32 mouse cellular contexts compared by ENCODE assay signal in genomic region chr17:56890018-56890417, GRCm38 (mm10). TPM values are rescaled to one million over a fixed set of nuclear protein-coding genes. Genes with fewer than 3 reads are reported as not detected.
DNase-seq lines count a peak whose midpoint lies in the region; ATAC-seq and TF ChIP-seq lines count a peak whose summit lies in the region.
"Had no signal": no experiment of that assay in that cellular context is flagged by ENCODE, and none has a peak within 500 bp of the region (broad histone marks: within the 10 kb centered on the region; RNA-seq: fewer than 3 reads in every experiment).

No protein-coding gene starts in this region.

- H3K4me1 ChIP-seq in MEL (ENCODE audit: control insufficient read depth in 1 of 2, insufficient read depth in 2 of 2, low read length in 2 of 2), result peaks cover 6 to 8% of the 10 kb centered on the region in 2 experiments; a peak in 3 of 4 replicates
- H3K4me1 ChIP-seq in liver, embryonic 14.5 days (replicated peaks; ENCODE audit: control insufficient read depth in 2 of 2, insufficient read depth in 2 of 2, low read length in 1 of 2), result peaks cover 0 to 2% of the 10 kb centered on the region in 2 experiments; a peak in 1 of 4 replicates
- H3K4me1 ChIP-seq in forebrain, embryonic 16.5 days (replicated peaks; ENCODE audit: control insufficient read depth, insufficient read depth, low read length), result no peaks in the 10 kb centered on the region
- H3K4me1 ChIP-seq: embryonic facial prominence, embryonic 12.5 days; embryonic facial prominence, embryonic 15.5 days; forebrain, embryonic 12.5 days; forebrain, embryonic 15.5 days; heart, embryonic 10.5 days; heart, embryonic 13.5 days; hindbrain, embryonic 12.5 days; hindbrain, embryonic 15.5 days had no signal

- WGBS in liver, embryonic 14.5 days (ENCODE audit: insufficient replicate concordance), result 25% methylated on average over 2 of the region's 2 CpGs
- WGBS in forebrain, embryonic 16.5 days, result 98% methylated on average over 2 of the region's 2 CpGs

- peak; percentile 40; the same call in 1 of the 2 replicates for ATAC-seq in liver, embryonic 14.5 days (ENCODE audit: insufficient read depth)
- peak; percentile 81 for ATAC-seq in megakaryocyte-erythroid progenitor cell, adult 5-6 weeks (replicated peaks; ENCODE audit: low FRiP score, low TSS enrichment, poor library complexity, severe bottlenecking)
- no peak for ATAC-seq in forebrain, embryonic 16.5 days
- ATAC-seq: CD4-positive, CD25-positive, alpha-beta regulatory T cell, adult 4 months; forebrain, embryonic 15.5 days; Patski had no signal

- H3K9ac ChIP-seq in MEL (ENCODE audit: control insufficient read depth, low read depth, low read length, poor library complexity, severe bottlenecking), result no peak overlapping the region
- H3K9ac ChIP-seq in liver, embryonic 14.5 days (replicated peaks), result no peak overlapping the region
- H3K9ac ChIP-seq in forebrain, embryonic 16.5 days (replicated peaks; ENCODE audit: low read depth, low read length), result no peak overlapping the region
- H3K9ac ChIP-seq: embryonic facial prominence, embryonic 12.5 days; embryonic facial prominence, embryonic 15.5 days; forebrain, embryonic 12.5 days; forebrain, embryonic 15.5 days; heart, embryonic 13.5 days; hindbrain, embryonic 12.5 days; hindbrain, embryonic 15.5 days had no signal

- DNase-seq in MEL (ENCODE audit: low read depth, low spot score) (peak; percentile 74), MEL-GATA-1-ER (ENCODE audit: extremely low read depth, low read depth) (peak; percentile 74)
- DNase-seq in liver, embryonic 14.5 days (ENCODE audit: low read depth in 3 of 3, low spot score in 3 of 3), result peak in 1 of 3 experiments; percentile 19
- DNase-seq in kidney, postnatal 36 days, result no peak
- DNase-seq: adrenal gland, adult 2 months; adrenal gland, postnatal 14 days; cerebellum, adult 11-12 months; cerebellum, adult 9-10 months; cerebellum, postnatal 14 days; gastrocnemius, postnatal 10 days; gastrocnemius, postnatal 36 days; heart, adult 2 months had no signal

- H3K27ac ChIP-seq in MEL (ENCODE audit: control insufficient read depth, low read depth, low read length), result peak overlapping the region; percentile 45; the same call in 1 of the 2 replicates
- no peak overlapping the region for H3K27ac ChIP-seq in liver, embryonic 14.5 days
- H3K27ac ChIP-seq in forebrain, embryonic 16.5 days (ENCODE audit: low read length), result no peak overlapping the region
- H3K27ac ChIP-seq: embryonic facial prominence, embryonic 12.5 days; embryonic facial prominence, embryonic 15.5 days; forebrain, embryonic 12.5 days; forebrain, embryonic 15.5 days; heart, adult 2 months; heart, embryonic 10.5 days; heart, embryonic 13.5 days; hindbrain, embryonic 12.5 days; hindbrain, embryonic 15.5 days had no signal

- no peak overlapping the region for H3K4me3 ChIP-seq in MEL (ENCODE audit: control insufficient read depth in 1 of 2, insufficient read depth in 1 of 2, low read depth in 2 of 2, low read length in 2 of 2)
- no peak overlapping the region for H3K4me3 ChIP-seq in liver, embryonic 14.5 days (ENCODE audit: insufficient read depth in 1 of 2, low read depth in 2 of 2, low read length in 2 of 2)
- H3K4me3 ChIP-seq in forebrain, embryonic 16.5 days (replicated peaks; ENCODE audit: low read length), result no peak overlapping the region
- H3K4me3 ChIP-seq: embryonic facial prominence, embryonic 12.5 days; embryonic facial prominence, embryonic 15.5 days; forebrain, embryonic 12.5 days; forebrain, embryonic 15.5 days; heart, adult 2 months; heart, embryonic 10.5 days; heart, embryonic 13.5 days; hindbrain, embryonic 12.5 days; hindbrain, embryonic 15.5 days had no signal

- H3K79me2 ChIP-seq in MEL (ENCODE audit: control insufficient read depth, insufficient read depth, low read length, poor library complexity), result no peaks in the 10 kb centered on the region

- TF ChIP-seq EP300 in MEL (IDR thresholded peaks at IDR 0.05; ENCODE audit: low read depth in 1 of 2, low read length in 2 of 2), result peak; percentile 76 to 85
- TF ChIP-seq EP300 in liver, embryonic 14.5 days (IDR thresholded peaks at IDR 0.05; ENCODE audit: low read depth), result no peak

- H3K4me2 ChIP-seq in liver, embryonic 14.5 days (ENCODE audit: low read depth), result no peak overlapping the region
- H3K4me2 ChIP-seq in forebrain, embryonic 16.5 days (ENCODE audit: low read length), result no peak overlapping the region
- H3K4me2 ChIP-seq: embryonic facial prominence, embryonic 12.5 days; embryonic facial prominence, embryonic 15.5 days; forebrain, embryonic 12.5 days; forebrain, embryonic 15.5 days; heart, embryonic 13.5 days; hindbrain, embryonic 12.5 days; hindbrain, embryonic 15.5 days had no signal

- no peak for TF ChIP-seq RAD21 in MEL (IDR thresholded peaks at IDR 0.05; ENCODE audit: low read depth, low read length)

- no peaks in the 10 kb centered on the region for H3K27me3 ChIP-seq in MEL (ENCODE audit: control insufficient read depth in 1 of 2, insufficient read depth in 2 of 2, low read length in 2 of 2)
- H3K27me3 ChIP-seq in liver, embryonic 14.5 days (ENCODE audit: control insufficient read depth, insufficient read depth, low read length), result no peaks in the 10 kb centered on the region
- H3K27me3 ChIP-seq in forebrain, embryonic 16.5 days (replicated peaks; ENCODE audit: control insufficient read depth, insufficient read depth, low read length), result no peaks in the 10 kb centered on the region
- H3K27me3 ChIP-seq: embryonic facial prominence, embryonic 12.5 days; embryonic facial prominence, embryonic 15.5 days; forebrain, embryonic 12.5 days; forebrain, embryonic 15.5 days; heart, embryonic 13.5 days; hindbrain, embryonic 12.5 days; hindbrain, embryonic 15.5 days; Patski had no signal

- no peaks in the 10 kb centered on the region for H3K9me3 ChIP-seq in MEL (replicated peaks; ENCODE audit: insufficient read depth, low read length)
- H3K9me3 ChIP-seq in liver, embryonic 14.5 days (ENCODE audit: control insufficient read depth, low read length), result no peaks in the 10 kb centered on the region
- H3K9me3 ChIP-seq in forebrain, embryonic 16.5 days (ENCODE audit: control insufficient read depth, low read length), result 0 out of 2 replicates have a peak, but pooled peaks cover 3% of the 10 kb centered on the region
- H3K9me3 ChIP-seq: embryonic facial prominence, embryonic 15.5 days; forebrain, embryonic 12.5 days; hindbrain, embryonic 15.5 days had no signal

- no peak for TF ChIP-seq CTCF in MEL (IDR thresholded peaks at IDR 0.05 in 2 of 3, conservative IDR thresholded peaks at IDR 0.05 in 1 of 3; ENCODE audit: control insufficient read depth in 1 of 3, insufficient read depth in 1 of 3, low read depth in 2 of 3, low read length in 3 of 3, poor library complexity in 1 of 3, severe bottlenecking in 1 of 3)
- TF ChIP-seq CTCF in liver, embryonic 14.5 days (IDR thresholded peaks at IDR 0.05; ENCODE audit: low read depth), result no peak

- no peaks in the 10 kb centered on the region; a peak in 3 of 4 replicates for H3K36me3 ChIP-seq in MEL (ENCODE audit: control insufficient read depth in 1 of 2, insufficient read depth in 2 of 2, low read length in 2 of 2)
- H3K36me3 ChIP-seq in liver, embryonic 14.5 days (replicated peaks; ENCODE audit: control insufficient read depth, insufficient read depth, low read depth), result peaks cover 6% of the 10 kb centered on the region; the same call in 1 of the 2 replicates
- H3K36me3 ChIP-seq in forebrain, embryonic 16.5 days (ENCODE audit: control insufficient read depth, insufficient read depth), result peaks cover 40% of the 10 kb centered on the region

- TF ChIP-seq POLR2A in MEL (IDR thresholded peaks at IDR 0.05; ENCODE audit: control insufficient read depth in 1 of 2, insufficient read depth in 1 of 2, low read depth in 1 of 2, low read length in 2 of 2, poor library complexity in 1 of 2), result no peak

RNA-seq across cellular contexts. Expression of gene 1700061G19Rik, which starts 14.7 kb away (rescaled TPM):
- total RNA-seq in MEL (2012; rRNA removed), result 0.26 and 0.27 TPM in 2 replicates
- polyA plus RNA-seq in MEL (2012; ENCODE audit: insufficient read depth in 1 of 2, insufficient read length in 2 of 2, low read depth in 1 of 2, low replicate concordance in 2 of 2, missing spikeins in 1 of 2), result under 1 TPM in 1 of 2 experiments, not detected in 1; 0.68 TPM
- 0.02 TPM in 1 of 2 replicates, not detected in the other for polyA plus RNA-seq in liver, embryonic 14.5 days (2012; rRNA removed)
- 0.05 TPM in 1 of 2 replicates, not detected in the other for polyA plus RNA-seq in liver, embryonic 14.5 days (2014; fragmentation: Nextera tagmentation; extraction: Ambion mirVana)
- total RNA-seq in megakaryocyte-erythroid progenitor cell, adult 5-6 weeks (2014; fragmentation: Nextera tagmentation), result not detected in 2 replicates
- total RNA-seq in megakaryocyte-erythroid progenitor cell, adult 5-6 weeks (2017), result not detected in 2 replicates
- 0.50 and 0.65 TPM in 2 replicates for polyA plus RNA-seq in forebrain, embryonic 16.5 days (2015; fragmentation: Nextera tagmentation; extraction: Ambion mirVana)
- total RNA-seq: gastrocnemius, adult 18-20 months; gastrocnemius, postnatal 36 days; heart, adult 2 months; heart, postnatal 25 days; hematopoietic stem cell, adult 5-6 weeks had no signal
- polyA plus RNA-seq: Patski had no signal

RNA-seq across cellular contexts. Expression of gene Acsbg2, which starts 15.8 kb away (rescaled TPM):
- not detected in 2 replicates for total RNA-seq in MEL (2012; rRNA removed)
- polyA plus RNA-seq in MEL (2012; ENCODE audit: insufficient read depth in 1 of 2, insufficient read length in 2 of 2, low read depth in 1 of 2, low replicate concordance in 2 of 2, missing spikeins in 1 of 2), result not detected
- not detected in 2 replicates for polyA plus RNA-seq in liver, embryonic 14.5 days (2012; rRNA removed)
- polyA plus RNA-seq in liver, embryonic 14.5 days (2014; fragmentation: Nextera tagmentation; extraction: Ambion mirVana), result not detected in 2 replicates
- total RNA-seq in megakaryocyte-erythroid progenitor cell, adult 5-6 weeks (2014; fragmentation: Nextera tagmentation), result not detected in 2 replicates
- total RNA-seq in megakaryocyte-erythroid progenitor cell, adult 5-6 weeks (2017), result not detected in 2 replicates
- polyA plus RNA-seq in forebrain, embryonic 16.5 days (2015; fragmentation: Nextera tagmentation; extraction: Ambion mirVana), result not detected in 2 replicates
- total RNA-seq: gastrocnemius, adult 18-20 months; gastrocnemius, postnatal 10 days; gastrocnemius, postnatal 36 days; granulocyte monocyte progenitor cell, adult 5-6 weeks; heart, adult 2 months; heart, postnatal 25 days; hematopoietic stem cell, adult 5-6 weeks had no signal
- polyA plus RNA-seq: brain, embryonic 14.5 days; C2C12; embryonic facial prominence, embryonic 12.5 days; forebrain, embryonic 12.5 days; forebrain, embryonic 15.5 days; heart, embryonic 10.5 days; heart, embryonic 13.5 days; heart, embryonic 16.5 days; hindbrain, embryonic 12.5 days; hindbrain, embryonic 15.5 days; intestine, embryonic 14.5 days; Patski had no signal

RNA-seq across cellular contexts. Expression of gene Mllt1, which starts 45.2 kb away (rescaled TPM):
- total RNA-seq in MEL (2012; rRNA removed), result 21.7 and 25.0 TPM in 2 replicates
- polyA plus RNA-seq in MEL (2012; ENCODE audit: insufficient read depth in 1 of 2, insufficient read length in 2 of 2, low read depth in 1 of 2, low replicate concordance in 2 of 2, missing spikeins in 1 of 2), result 10 to 100 TPM in 1 of 2 experiments, not detected in 1; 63.0 TPM
- polyA plus RNA-seq in liver, embryonic 14.5 days (2012; rRNA removed), result 12.0 and 13.7 TPM in 2 replicates
- polyA plus RNA-seq in liver, embryonic 14.5 days (2014; fragmentation: Nextera tagmentation; extraction: Ambion mirVana), result 3.7 and 4.8 TPM in 2 replicates
- total RNA-seq in megakaryocyte-erythroid progenitor cell, adult 5-6 weeks (2014; fragmentation: Nextera tagmentation), result 24.1 and 33.2 TPM in 2 replicates
- total RNA-seq in megakaryocyte-erythroid progenitor cell, adult 5-6 weeks (2017), result 12.2 and 17.3 TPM in 2 replicates
- polyA plus RNA-seq in forebrain, embryonic 16.5 days (2015; fragmentation: Nextera tagmentation; extraction: Ambion mirVana), result 86.1 and 86.7 TPM in 2 replicates

RNA-seq across cellular contexts. Expression of gene Rfx2, which starts 59.2 kb away (rescaled TPM):
- total RNA-seq in MEL (2012; rRNA removed), result 7.5 and 8.7 TPM in 2 replicates
- polyA plus RNA-seq in MEL (2012; ENCODE audit: insufficient read depth in 1 of 2, insufficient read length in 2 of 2, low read depth in 1 of 2, low replicate concordance in 2 of 2, missing spikeins in 1 of 2), result 10 to 100 TPM in 1 of 2 experiments, not detected in 1; 29.2 TPM
- 10.7 and 12.6 TPM in 2 replicates for polyA plus RNA-seq in liver, embryonic 14.5 days (2012; rRNA removed)
- polyA plus RNA-seq in liver, embryonic 14.5 days (2014; fragmentation: Nextera tagmentation; extraction: Ambion mirVana), result 6.8 and 8.5 TPM in 2 replicates
- total RNA-seq in megakaryocyte-erythroid progenitor cell, adult 5-6 weeks (2014; fragmentation: Nextera tagmentation), result 23.0 and 29.3 TPM in 2 replicates
- total RNA-seq in megakaryocyte-erythroid progenitor cell, adult 5-6 weeks (2017), result 4.7 and 10.5 TPM in 2 replicates
- polyA plus RNA-seq in forebrain, embryonic 16.5 days (2015; fragmentation: Nextera tagmentation; extraction: Ambion mirVana), result 3.7 and 4.2 TPM in 2 replicates

Comparison
In these comparisons a context has a peak if more than half of its experiments do, and no peak if none do; other contexts are left out.
1. DNase-seq: peak in MEL (single experiment) and MEL-GATA-1-ER (single experiment); none in kidney, postnatal 36 days (0 of 2).